Mouse (Mus musculus) hematopoietic stem cell, adult 5-6 weeks (primary cell): ENCODE measurements around the gene Cul3. TPM values are rescaled to one million over a fixed set of nuclear protein-coding genes. Genes with fewer than 3 reads are reported as not detected.

Experiments
- ATAC-seq, 2 experiments: fragments of 125-278 bp in 1 of 2; replicated peaks in 1 of 2; 2 replicates each; pipeline ENCODE4 v1.8.0; 2016 to 2017; ENCODE audit warnings: inconsistent platforms in 2 of 2, mild to moderate bottlenecking in 2 of 2, moderate number of reproducible peaks in 2 of 2, low read depth in 1 of 2, moderate TSS enrichment in 1 of 2; ENCODE audit not compliant: low FRiP score in 2 of 2, poor library complexity in 2 of 2, severe bottlenecking in 2 of 2, insufficient read depth in 1 of 2, low TSS enrichment in 1 of 2
- total RNA-seq: library from RNA; stranded (forward); fragments of 172-1452, 232-1000 nt; gene quantifications from 2 replicates; pipeline ENCODE4 v1.2.3, GENCODE M21; 2017

Cul3 gene
- total RNA-seq, 1 experiment from 2014 or later: 298 TPM

DNA sequence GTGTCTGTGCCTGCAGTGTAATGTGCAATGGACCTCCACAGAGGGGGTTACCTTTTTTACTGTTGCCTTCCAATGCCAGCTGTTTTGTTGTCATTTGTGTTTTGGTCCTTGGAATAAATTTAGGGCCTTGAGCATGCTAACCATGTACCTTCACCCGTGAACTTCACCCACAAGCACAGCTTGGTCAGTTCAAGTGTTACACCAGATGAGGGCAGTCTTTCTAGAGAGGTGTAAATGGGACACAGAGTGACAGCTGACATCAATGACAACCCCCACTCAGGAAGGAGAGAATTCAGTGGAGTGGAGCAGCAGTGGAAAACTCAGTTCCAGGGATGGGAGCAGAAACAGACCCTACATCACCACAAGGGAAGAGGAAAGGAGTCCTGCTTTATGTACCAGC lies 109.7 kb downstream of the Cul3 start:
- ATAC-seq: no peak; a peak in 1 of 4 replicates

DNA sequence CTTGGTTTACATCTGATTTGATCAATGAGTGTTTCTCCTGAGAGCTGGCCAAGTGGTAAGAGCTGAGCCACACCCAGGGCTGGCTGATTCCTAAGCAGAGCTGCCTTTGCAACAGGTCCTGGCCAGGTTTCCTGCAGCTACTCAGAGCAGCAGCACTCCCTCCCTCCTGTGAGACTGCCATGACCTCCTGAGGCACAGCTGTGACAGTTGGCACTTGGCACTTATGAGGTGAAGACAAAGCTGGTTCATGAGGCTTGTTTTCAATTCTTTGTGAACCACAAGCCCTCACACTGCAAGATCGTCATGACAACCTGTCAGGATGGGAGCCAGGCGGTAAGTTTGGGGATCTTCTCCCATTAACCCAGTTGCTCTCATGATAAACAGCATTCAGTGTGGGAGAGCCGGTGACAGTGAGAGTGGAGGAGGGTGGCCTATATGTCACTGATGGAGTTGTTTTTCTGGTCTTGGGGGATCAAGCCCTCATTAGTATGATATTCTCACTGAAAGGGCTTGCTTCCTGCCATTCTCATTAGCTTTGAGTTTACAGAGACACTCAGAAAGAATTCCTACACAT lies 115.4 kb downstream of the Cul3 start:
- ATAC-seq: peak; percentile 45 to 79

- no peak for ATAC-seq
Observed at GRCm38 (mm10) chr1:80221151-80221550, 119.1 kb downstream of the Cul3 start.

DNA sequence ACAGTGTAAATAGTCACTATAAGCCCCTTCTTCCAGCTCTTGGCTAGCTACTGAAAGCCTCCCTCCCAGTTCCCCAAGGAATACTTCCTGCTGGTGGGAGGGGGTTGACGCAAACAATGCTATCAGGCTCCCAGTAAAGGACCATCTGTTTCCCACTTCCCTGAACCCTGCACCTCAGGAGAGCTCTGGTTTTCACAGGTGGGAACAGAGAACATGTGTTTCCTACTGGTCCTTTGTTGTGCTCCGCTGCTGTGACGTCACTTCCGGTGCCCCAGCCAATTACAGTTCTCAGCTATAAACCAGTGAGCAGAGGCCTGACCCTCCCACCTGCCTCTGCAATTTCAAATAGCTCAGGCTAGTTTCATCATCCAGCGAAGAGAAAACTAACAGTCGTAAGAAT lies 122.0 kb downstream of the Cul3 start, which contains the start of gene Fam124b:
Gene Fam124b, minus strand, starts transcription at position 206 of the 400 bp plus-strand sequence.
- ATAC-seq: peak in 1 of 2 experiments; percentile 23; a peak in 1 of 4 replicates

Other genes with a start within 250 kb of the Cul3 start
- 0.31 TPM in 1 of 2 replicates, not detected in the other for gene Fam124b, start 122.0 kb downstream of the Cul3 start, total RNA-seq
- not detected in 2 replicates for gene Gm45261, start 121.0 kb upstream of the Cul3 start, total RNA-seq